Mouse (Mus musculus): Measurements from ENCODE around the gene Ilf3. TPM values are rescaled to one million over a fixed set of nuclear protein-coding genes. Genes with fewer than 3 reads are reported as not detected.
A peak's percentile ranks its signal among the peaks of the same experiment; 100 is the strongest.

The Ilf3 gene
- polyA plus RNA-seq, 1 experiment from 2014 or later: 85.3 TPM

DNA sequence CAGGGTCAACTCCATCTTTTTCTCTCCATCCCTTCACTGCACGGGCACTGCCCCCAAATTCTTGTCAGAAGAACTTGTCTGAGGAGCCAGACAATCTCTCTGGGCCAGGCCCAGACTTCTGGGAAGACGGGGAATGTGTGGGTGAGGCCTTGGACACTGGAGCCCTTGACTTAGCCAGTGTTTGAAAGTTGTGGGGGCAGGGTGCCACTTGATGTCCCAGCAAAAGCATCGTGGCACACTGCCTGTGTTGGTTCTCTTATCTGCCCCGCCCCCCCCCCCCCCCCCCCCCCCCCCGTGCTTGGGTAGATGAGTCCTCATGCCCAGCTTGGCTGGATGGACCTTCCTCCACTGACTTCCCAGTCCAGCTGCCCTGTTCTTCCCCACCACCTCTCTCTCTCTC, 38.6 kb upstream of the Ilf3 start:
- WGBS (ENCODE audit: insufficient replicate concordance): 42% methylated on average over 3 of the region's 5 CpGs
- no peak overlapping the region for H3K4me2 ChIP-seq
- H3K4me1 ChIP-seq: peaks cover 67% of the 10 kb centered on the region
- ATAC-seq: no peak
- H3K9me3 ChIP-seq (replicated peaks): no peaks in the 10 kb centered on the region
- H3K27me3 ChIP-seq (replicated peaks): no peaks in the 10 kb centered on the region
- H3K27ac ChIP-seq: no peak overlapping the region
- H3K36me3 ChIP-seq: peaks cover 3% of the 10 kb centered on the region; the same call in 1 of the 2 replicates
- no peak overlapping the region for H3K4me3 ChIP-seq
- no peak overlapping the region for H3K9ac ChIP-seq

- Histone ChIP-seq H3K9me3 (replicated peaks) (no peaks in the 10 kb centered on the region), H3K27ac (peak overlapping the region; percentile 20; the same call in 1 of the 2 replicates), H3K4me3 (no peak overlapping the region), H3K4me2 (no peak overlapping the region), H3K36me3 (peaks cover 3% of the 10 kb centered on the region; the same call in 1 of the 2 replicates), H3K4me1 (peaks cover 59% of the 10 kb centered on the region), H3K9ac (no peak overlapping the region), H3K27me3 (replicated peaks) (no peaks in the 10 kb centered on the region)
- no peak for ATAC-seq
- 82% methylated on average over 10 of the region's 10 CpGs for WGBS (ENCODE audit: insufficient replicate concordance)
These were observed 37.9 kb upstream of the Ilf3 start for GRCm38 (mm10) chr9:21329699-21330289.

DNA sequence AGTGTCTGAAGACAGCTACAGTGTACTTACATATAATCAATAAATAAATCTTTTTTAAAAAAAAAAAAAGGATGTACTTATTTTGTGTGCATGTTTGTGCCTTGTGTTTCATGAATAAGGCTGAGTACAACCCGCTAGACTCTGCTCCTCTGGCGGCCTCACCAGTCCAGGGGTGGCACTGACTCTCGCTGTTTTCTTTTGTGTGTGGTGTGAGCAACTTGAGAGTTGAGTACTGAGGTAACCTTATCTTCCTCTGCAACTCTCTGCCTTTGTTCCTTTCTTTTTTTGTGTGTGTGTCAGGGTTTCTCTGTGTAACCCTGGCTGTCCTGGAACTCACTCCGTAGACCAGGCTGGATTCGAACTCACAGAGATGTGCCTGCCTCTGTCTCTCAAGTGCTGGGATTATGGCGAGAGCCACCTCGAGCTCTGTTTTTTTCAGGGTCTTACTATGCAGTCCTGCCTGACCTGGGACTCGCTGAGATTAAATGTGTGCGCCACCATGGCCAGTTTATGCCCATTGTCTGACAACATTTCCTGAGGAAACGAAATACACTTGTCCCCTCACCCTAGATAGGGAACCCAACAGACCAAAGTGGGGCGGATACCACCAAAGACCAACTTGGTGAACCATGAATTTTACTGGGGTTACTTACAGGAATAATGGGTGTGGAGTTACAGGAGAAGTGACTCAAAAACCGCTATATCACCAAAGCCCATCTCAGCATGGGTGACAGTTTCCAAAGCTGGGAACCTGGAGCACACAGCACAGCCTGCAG, 36.1 kb upstream of the Ilf3 start:
- Histone ChIP-seq H3K4me3 (no peak overlapping the region), H3K27me3 (replicated peaks) (no peaks in the 10 kb centered on the region), H3K27ac (0 out of 2 replicates have a peak overlapping the region, but pooled peaks have one; percentile 2), H3K4me2 (no peak overlapping the region), H3K36me3 (0 out of 2 replicates have a peak, but pooled peaks cover 4% of the 10 kb centered on the region), H3K9me3 (replicated peaks) (no peaks in the 10 kb centered on the region), H3K9ac (no peak overlapping the region), H3K4me1 (peaks cover 56% of the 10 kb centered on the region)
- WGBS (ENCODE audit: insufficient replicate concordance): 51% methylated on average over 12 of the region's 12 CpGs
- ATAC-seq: no peak

GRCm38 (mm10) chr9:21332161-21333061, 35.3 kb upstream of the Ilf3 start:
- Histone ChIP-seq H3K27ac (0 out of 2 replicates have a peak overlapping the region, but pooled peaks have one; percentile 2), H3K27me3 (replicated peaks) (no peaks in the 10 kb centered on the region), H3K4me2 (no peak overlapping the region), H3K36me3 (0 out of 2 replicates have a peak, but pooled peaks cover 8% of the 10 kb centered on the region), H3K9me3 (replicated peaks) (no peaks in the 10 kb centered on the region), H3K4me1 (peaks cover 48% of the 10 kb centered on the region), H3K9ac (no peak overlapping the region), H3K4me3 (no peak overlapping the region)
- WGBS (ENCODE audit: insufficient replicate concordance): 39% methylated on average over 9 of the region's 9 CpGs
- no peak for ATAC-seq

- Histone ChIP-seq H3K4me3 (no peak overlapping the region), H3K27me3 (replicated peaks) (no peaks in the 10 kb centered on the region), H3K4me2 (no peak overlapping the region), H3K9me3 (replicated peaks) (no peaks in the 10 kb centered on the region), H3K27ac (no peak overlapping the region), H3K36me3 (peaks cover 12% of the 10 kb centered on the region; the same call in 1 of the 2 replicates), H3K4me1 (peaks cover 45% of the 10 kb centered on the region), H3K9ac (no peak overlapping the region)
- 71% methylated on average over 1 of the region's 1 CpGs for WGBS (ENCODE audit: insufficient replicate concordance)
- ATAC-seq: no peak
These were observed 34.1 kb upstream of the Ilf3 start for GRCm38 (mm10) chr9:21333523-21333922.

DNA sequence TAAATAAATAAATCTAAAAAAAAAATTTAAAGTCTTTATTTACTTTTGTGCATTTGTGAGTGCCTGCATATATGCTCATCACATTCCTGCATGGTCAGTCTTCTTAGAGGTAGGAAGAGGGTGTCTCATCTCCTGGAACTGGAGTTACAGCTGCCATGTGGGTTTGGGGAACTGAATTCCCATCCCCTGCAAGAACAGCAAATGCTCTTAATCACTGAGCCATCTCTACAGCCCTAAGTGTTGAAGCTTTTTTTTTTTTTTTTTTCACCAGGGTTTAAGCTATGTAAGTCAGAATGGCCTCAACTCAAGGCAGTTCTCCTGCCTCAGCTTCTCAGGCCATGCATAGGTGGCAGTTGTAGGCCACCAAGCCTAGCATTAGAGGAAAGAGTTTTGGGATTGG, 32.9 kb upstream of the Ilf3 start:
- Histone ChIP-seq H3K4me1 (peaks cover 35% of the 10 kb centered on the region), H3K36me3 (peaks cover 19% of the 10 kb centered on the region; the same call in 1 of the 2 replicates), H3K4me2 (no peak overlapping the region), H3K9me3 (replicated peaks) (no peaks in the 10 kb centered on the region), H3K27ac (no peak overlapping the region), H3K27me3 (replicated peaks) (no peaks in the 10 kb centered on the region), H3K4me3 (no peak overlapping the region), H3K9ac (no peak overlapping the region)
- ATAC-seq: no peak

DNA sequence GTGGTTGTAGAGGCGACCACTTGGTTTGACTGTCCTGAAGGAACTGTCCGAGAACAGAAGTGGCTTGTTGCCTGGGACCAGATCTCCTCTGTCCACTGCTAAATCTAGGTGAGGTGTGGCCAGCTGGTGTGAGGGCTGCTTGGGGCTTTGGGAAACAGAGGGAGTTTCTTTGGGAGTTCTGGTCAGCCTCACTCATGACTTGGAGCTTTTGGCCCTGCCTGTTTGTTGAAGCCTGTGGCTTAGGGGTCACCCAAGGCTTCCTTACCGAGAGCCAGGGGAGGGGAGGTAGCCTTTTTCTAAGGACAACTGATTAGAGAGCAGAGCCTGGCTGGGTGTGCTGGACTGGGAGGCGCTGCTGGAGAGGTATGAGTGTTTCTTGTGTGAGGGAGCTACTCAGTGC, 32.3 kb upstream of the Ilf3 start:
- no peaks in the 10 kb centered on the region for H3K27me3 ChIP-seq (replicated peaks)
- no peak overlapping the region for H3K9ac ChIP-seq
- H3K4me1 ChIP-seq: peaks cover 28% of the 10 kb centered on the region
- H3K9me3 ChIP-seq (replicated peaks): no peaks in the 10 kb centered on the region
- H3K36me3 ChIP-seq: peaks cover 19% of the 10 kb centered on the region; the same call in 1 of the 2 replicates
- ATAC-seq: no peak
- WGBS (ENCODE audit: insufficient replicate concordance): 73% methylated on average over 4 of the region's 4 CpGs
- H3K27ac ChIP-seq: no peak overlapping the region
- no peak overlapping the region for H3K4me3 ChIP-seq
- H3K4me2 ChIP-seq: no peak overlapping the region

DNA sequence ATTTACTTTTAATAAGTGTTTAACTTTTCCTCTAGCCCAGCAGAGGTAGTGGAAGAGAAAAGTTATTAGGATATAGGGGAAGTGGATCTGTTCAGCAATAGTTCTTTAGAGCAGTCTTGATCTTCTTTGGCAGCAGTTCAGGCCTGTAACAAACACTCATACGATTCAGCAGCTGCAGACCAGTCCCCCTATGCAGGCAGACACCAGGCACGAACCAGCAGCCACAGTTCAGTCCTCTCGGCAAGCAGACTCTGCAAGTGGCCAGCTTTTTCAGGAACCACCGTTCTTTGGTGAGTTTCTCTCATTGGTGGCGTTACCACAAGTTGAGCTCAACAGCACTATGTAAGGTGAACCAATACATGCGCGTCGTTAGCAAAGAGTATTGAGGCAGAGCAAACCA, 31.2 kb upstream of the Ilf3 start:
- no peak overlapping the region for H3K4me3 ChIP-seq
- H3K4me2 ChIP-seq: no peak overlapping the region
- no peak for ATAC-seq
- H3K36me3 ChIP-seq: peaks cover 25% of the 10 kb centered on the region; the same call in 1 of the 2 replicates
- H3K27ac ChIP-seq: no peak overlapping the region
- WGBS (ENCODE audit: insufficient replicate concordance): 75% methylated on average over 8 of the region's 8 CpGs
- H3K27me3 ChIP-seq (replicated peaks): no peaks in the 10 kb centered on the region
- H3K9me3 ChIP-seq (replicated peaks): no peaks in the 10 kb centered on the region
- no peak overlapping the region for H3K9ac ChIP-seq
- H3K4me1 ChIP-seq: peaks cover 25% of the 10 kb centered on the region

GRCm38 (mm10) chr9:21337652-21338051, 30.0 kb upstream of the Ilf3 start:
- H3K9me3 ChIP-seq (replicated peaks): no peaks in the 10 kb centered on the region
- H3K27ac ChIP-seq: no peak overlapping the region
- H3K9ac ChIP-seq: no peak overlapping the region
- no peak overlapping the region for H3K4me3 ChIP-seq
- no peak for ATAC-seq
- H3K36me3 ChIP-seq: peaks cover 37% of the 10 kb centered on the region
- H3K4me1 ChIP-seq: peaks cover 13% of the 10 kb centered on the region
- 71% methylated on average over 20 of the region's 20 CpGs for WGBS (ENCODE audit: insufficient replicate concordance)
- peak overlapping the region; percentile 18; the same call in 1 of the 2 replicates for H3K4me2 ChIP-seq
- no peaks in the 10 kb centered on the region for H3K27me3 ChIP-seq (replicated peaks)

- no peak overlapping the region for H3K4me2 ChIP-seq
- H3K4me1 ChIP-seq: peaks cover 4% of the 10 kb centered on the region; the same call in 1 of the 2 replicates
- WGBS (ENCODE audit: insufficient replicate concordance): 72% methylated on average over 4 of the region's 4 CpGs
- H3K9ac ChIP-seq: no peak overlapping the region
- no peak for ATAC-seq
- peaks cover 53% of the 10 kb centered on the region for H3K36me3 ChIP-seq
- no peak overlapping the region for H3K4me3 ChIP-seq
- no peak overlapping the region for H3K27ac ChIP-seq
- H3K27me3 ChIP-seq (replicated peaks): no peaks in the 10 kb centered on the region
- H3K9me3 ChIP-seq (replicated peaks): no peaks in the 10 kb centered on the region
These were observed 27.3 kb upstream of the Ilf3 start for GRCm38 (mm10) chr9:21340411-21340810.

DNA sequence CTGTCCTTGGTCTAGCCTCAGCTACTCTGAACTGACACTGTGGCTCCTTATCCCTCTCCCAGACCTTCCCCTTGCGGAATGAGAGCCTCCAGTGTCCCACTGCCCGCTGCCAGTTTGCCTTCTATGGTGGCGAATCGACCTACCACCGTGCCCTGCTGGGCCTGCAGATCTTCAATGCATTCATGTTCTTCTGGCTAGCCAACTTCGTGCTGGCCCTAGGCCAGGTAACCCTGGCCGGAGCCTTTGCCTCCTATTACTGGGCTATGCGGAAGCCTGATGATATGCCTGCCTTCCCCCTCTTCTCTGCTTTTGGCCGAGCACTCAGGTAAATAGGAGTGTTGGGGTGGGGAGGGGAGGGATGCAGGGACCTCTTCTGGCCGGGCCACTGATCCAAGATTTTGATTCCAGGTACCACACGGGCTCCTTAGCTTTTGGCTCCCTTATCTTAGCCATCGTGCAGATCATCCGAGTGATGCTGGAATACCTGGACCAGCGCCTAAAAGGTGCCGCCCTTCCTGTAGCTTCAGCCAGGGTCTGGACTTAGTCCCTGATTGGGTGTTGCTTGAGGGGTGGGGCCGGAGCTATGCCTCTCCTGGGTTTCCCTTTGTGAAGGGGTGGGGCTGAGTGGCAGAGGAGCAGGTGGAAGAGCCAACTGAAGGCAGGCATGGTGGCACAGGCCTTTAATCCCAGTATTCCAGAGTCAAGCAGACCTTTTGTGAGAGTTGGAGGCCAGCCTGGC, 20.9 kb upstream of the Ilf3 start:
- H3K4me1 ChIP-seq: peaks cover 6% of the 10 kb centered on the region
- 83% methylated on average over 16 of the region's 16 CpGs for WGBS (ENCODE audit: insufficient replicate concordance)
- H3K4me2 ChIP-seq: no peak overlapping the region
- no peaks in the 10 kb centered on the region for H3K27me3 ChIP-seq (replicated peaks)
- no peak for ATAC-seq
- H3K27ac ChIP-seq: no peak overlapping the region
- H3K36me3 ChIP-seq: peaks cover 75% of the 10 kb centered on the region
- no peaks in the 10 kb centered on the region for H3K9me3 ChIP-seq (replicated peaks)
- no peak overlapping the region for H3K4me3 ChIP-seq
- no peak overlapping the region for H3K9ac ChIP-seq
